Mouse (Mus musculus) intestine, embryonic 16.5 days (tissue): ENCODE results near the gene Cenpf. TPM values are rescaled to one million over a fixed set of nuclear protein-coding genes. Genes with fewer than 3 reads are reported as not detected.
"Not testable (repeated sequence)": the region's sequence is repeated elsewhere in the genome, so short reads cannot be mapped to it uniquely, and the experiment has no call there.

Experiments
- ATAC-seq: fragments of 200-750 bp; cut with Nextera tagmentation; 2 replicates; pipeline ENCODE4 v1.8.0; 2017; ENCODE audit warnings: moderate TSS enrichment, moderate library complexity
- H3K27ac ChIP-seq: fragments of 300-500 bp; sonication (generic); 2 replicates; pipeline ENCODE4 v1.5.1; 2014; ENCODE audit warnings: mild to moderate bottlenecking, low read length
- H3K27me3 ChIP-seq: fragments of 300-500 bp; sonication (generic); replicated peaks from 2 replicates; pipeline ENCODE4 v1.6.1; 2014; ENCODE audit warnings: low read length, control low read depth, mixed read lengths; ENCODE audit not compliant: control insufficient read depth, insufficient read depth
- H3K36me3 ChIP-seq: fragments of 300-500 bp; sonication (generic); 2 replicates; pipeline ENCODE4 v1.6.1; 2014; ENCODE audit warnings: low read length, control low read depth; ENCODE audit not compliant: control insufficient read depth, insufficient read depth
- H3K4me1 ChIP-seq: fragments of 300-500 bp; sonication (generic); 2 replicates; pipeline ENCODE4 v1.6.1; 2014; ENCODE audit warnings: low read length, control low read depth, mixed read lengths; ENCODE audit not compliant: control insufficient read depth, insufficient read depth
- H3K4me2 ChIP-seq: fragments of 300-500 bp; sonication (generic); 2 replicates; pipeline ENCODE4 v1.6.1; 2014; ENCODE audit warnings: low read depth, low read length, control low read depth
- H3K4me3 ChIP-seq: fragments of 300-500 bp; sonication (generic); 2 replicates; pipeline ENCODE4 v1.5.1; 2014; ENCODE audit warnings: mild to moderate bottlenecking, low read length
- H3K9ac ChIP-seq: fragments of 300-500 bp; sonication (generic); 2 replicates; pipeline ENCODE4 v1.6.1; 2014; ENCODE audit warnings: low read depth, low read length
- H3K9me3 ChIP-seq: fragments of 300-500 bp; sonication (generic); 2 replicates; pipeline ENCODE4 v1.6.1; 2016; ENCODE audit warnings: low read length, control low read depth; ENCODE audit not compliant: control insufficient read depth
- WGBS: fragments of 180-500 bp; shearing (Covaris S2); extraction: QIAGEN DNeasy Blood & Tissue Kit; methylation state at CpG from one replicate; pipeline ENCODE4 v1.1.7; 2014; 5-methylcytosine and 5-hydroxymethylcytosine counted together
- polyA plus RNA-seq: library from polyadenylated mRNA; unstranded; fragments of >200 nt; fragmentation: Nextera tagmentation; extraction: Ambion mirVana; gene quantifications from 2 replicates; pipeline ENCODE4 v1.2.1, GENCODE M21; 2015

Gene Cenpf
- polyA plus RNA-seq, 1 experiment from 2014 or later: 54.7 TPM

DNA sequence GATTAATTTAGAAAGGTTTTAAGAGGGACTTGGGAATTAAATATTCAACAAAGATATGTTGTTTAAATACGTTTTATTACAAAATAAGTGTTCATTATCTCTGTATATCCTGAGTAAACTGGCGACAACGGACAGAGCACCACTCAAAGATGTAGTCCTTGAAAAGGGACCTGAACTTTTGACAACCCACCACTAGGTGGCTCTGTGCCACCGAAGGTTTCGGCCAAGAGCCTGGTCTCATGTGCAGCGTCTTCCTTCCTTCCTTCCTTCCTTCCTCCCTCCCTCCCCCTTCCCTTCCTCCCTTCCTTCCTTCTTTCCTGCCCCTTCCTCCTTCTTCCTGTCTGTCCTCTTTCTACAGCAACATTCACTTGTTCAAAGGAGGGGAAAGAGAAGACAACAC is 13.1 kb upstream of the Cenpf start:
- ATAC-seq: peak; percentile 71; the same call in 1 of the 2 replicates
- Histone ChIP-seq H3K4me1 (no peaks in the 10 kb centered on the region), H3K4me2 (no peak overlapping the region), H3K27ac (no peak overlapping the region), H3K9ac (no peak overlapping the region), H3K36me3 (no peaks in the 10 kb centered on the region), H3K9me3 (no peaks in the 10 kb centered on the region), H3K27me3 (no peaks in the 10 kb centered on the region), H3K4me3 (no peak overlapping the region)
- WGBS: 3% methylated on average over 6 of the region's 6 CpGs

DNA sequence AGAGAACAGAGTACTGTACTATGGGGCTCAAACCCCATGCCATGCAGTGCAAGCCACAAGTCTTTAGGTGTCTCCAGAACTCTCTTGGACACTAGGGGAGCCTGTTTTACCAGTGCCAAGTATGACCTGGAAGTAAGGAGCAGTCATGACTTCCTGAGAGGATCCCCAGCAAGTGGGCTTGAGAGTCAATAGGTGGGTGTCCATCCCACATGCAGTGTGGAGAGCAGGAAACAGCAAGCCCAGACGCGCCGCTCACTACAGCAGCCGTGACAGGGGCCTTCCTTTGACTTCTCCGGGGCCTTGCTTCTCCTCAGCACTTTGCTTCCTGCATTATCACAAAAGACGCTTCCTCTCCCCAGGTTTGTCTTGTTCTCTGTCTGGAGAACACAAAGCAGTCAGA is 12.3 kb upstream of the Cenpf start:
- Histone ChIP-seq H3K27me3 (no peaks in the 10 kb centered on the region), H3K4me2 (no peak overlapping the region), H3K36me3 (no peaks in the 10 kb centered on the region), H3K4me1 (no peaks in the 10 kb centered on the region), H3K9ac (no peak overlapping the region), H3K27ac (no peak overlapping the region), H3K4me3 (no peak overlapping the region), H3K9me3 (no peaks in the 10 kb centered on the region)
- ATAC-seq: no peak
- WGBS: 86% methylated on average over 6 of the region's 6 CpGs

GRCm38 (mm10) chr1:189698416-189698815 is 10.5 kb upstream of the Cenpf start:
- WGBS: 58% methylated on average over 4 of the region's 4 CpGs
- ATAC-seq: 0 out of 2 replicates have a peak, but pooled peaks have one; percentile 43
- H3K9ac ChIP-seq: no peak overlapping the region
- H3K4me2 ChIP-seq: no peak overlapping the region
- no peaks in the 10 kb centered on the region for H3K27me3 ChIP-seq
- H3K36me3 ChIP-seq: no peaks in the 10 kb centered on the region
- no peak overlapping the region for H3K4me3 ChIP-seq
- H3K4me1 ChIP-seq: no peaks in the 10 kb centered on the region
- no peaks in the 10 kb centered on the region for H3K9me3 ChIP-seq
- H3K27ac ChIP-seq: no peak overlapping the region

GRCm38 (mm10) chr1:189695321-189695720 is 7.4 kb upstream of the Cenpf start:
- Histone ChIP-seq H3K27me3 (no peaks in the 10 kb centered on the region), H3K27ac (no peak overlapping the region), H3K36me3 (no peaks in the 10 kb centered on the region), H3K4me3 (no peak overlapping the region), H3K4me2 (no peak overlapping the region), H3K9me3 (no peaks in the 10 kb centered on the region), H3K4me1 (no peaks in the 10 kb centered on the region), H3K9ac (no peak overlapping the region)
- ATAC-seq: no peak

- H3K4me3 ChIP-seq: no peak overlapping the region
- no peak overlapping the region for H3K27ac ChIP-seq
- H3K9ac ChIP-seq: no peak overlapping the region
- no peak overlapping the region for H3K4me2 ChIP-seq
- WGBS: 85% methylated on average over 2 of the region's 2 CpGs
- H3K4me1 ChIP-seq: no peaks in the 10 kb centered on the region
- no peaks in the 10 kb centered on the region for H3K9me3 ChIP-seq
- H3K27me3 ChIP-seq: no peaks in the 10 kb centered on the region
- no peak for ATAC-seq
- no peaks in the 10 kb centered on the region for H3K36me3 ChIP-seq
These were observed 6.5 kb upstream of the Cenpf start for GRCm38 (mm10) chr1:189694391-189694790.

DNA sequence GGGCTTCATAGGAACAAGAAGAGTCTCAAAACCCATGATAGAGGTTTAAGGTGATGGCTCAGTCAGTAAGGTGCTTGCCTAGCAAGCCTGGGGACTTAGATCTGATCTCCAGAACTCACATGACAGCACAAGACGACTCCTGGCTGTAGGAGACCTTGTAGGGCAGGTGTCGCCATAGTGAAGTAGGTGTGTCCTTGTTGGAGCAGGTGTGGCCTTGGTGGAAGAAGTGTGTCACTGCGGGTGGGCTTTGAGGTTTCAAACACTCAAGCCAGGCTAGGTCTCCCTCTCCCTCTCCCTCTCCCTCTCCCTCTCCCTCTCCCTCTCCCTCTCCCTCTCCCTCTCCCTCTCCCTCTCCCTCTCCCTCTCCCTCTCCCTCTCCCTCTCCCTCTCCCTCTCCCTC is 4.6 kb upstream of the Cenpf start:
- 39% methylated on average over 3 of the region's 3 CpGs for WGBS

GRCm38 (mm10) chr1:189689050-189689833 is 1.4 kb upstream of the Cenpf start:
- Histone ChIP-seq H3K4me3 (peak overlapping the region; percentile 92), H3K9me3 (no peaks in the 10 kb centered on the region), H3K27me3 (no peaks in the 10 kb centered on the region), H3K36me3 (no peaks in the 10 kb centered on the region; the same call in 1 of the 2 replicates), H3K4me2 (peak overlapping the region; percentile 61), H3K27ac (no peak overlapping the region), H3K9ac (peak overlapping the region; percentile 35; the same call in 1 of the 2 replicates), H3K4me1 (peaks cover 12% of the 10 kb centered on the region; the same call in 1 of the 2 replicates)
- no peak for ATAC-seq
- 34% methylated on average over 4 of the region's 4 CpGs for WGBS

More for the DNA sequence above, 4.6 kb upstream of the Cenpf start:
- not testable (repeated sequence) for H3K27ac ChIP-seq, H3K4me3 ChIP-seq, H3K9ac ChIP-seq, H3K27me3 ChIP-seq, H3K4me1 ChIP-seq, H3K4me2 ChIP-seq, H3K36me3 ChIP-seq, H3K9me3 ChIP-seq, ATAC-seq

GRCm38 (mm10) chr1:189688388-189688750 is 483 bp upstream of the Cenpf start:
- peak overlapping the region; percentile 61 for H3K4me2 ChIP-seq
- 0% methylated on average over 15 of the region's 15 CpGs for WGBS
- no peaks in the 10 kb centered on the region for H3K27me3 ChIP-seq
- ATAC-seq: peak; percentile 0; the same call in 1 of the 2 replicates
- H3K36me3 ChIP-seq: no peaks in the 10 kb centered on the region; the same call in 1 of the 2 replicates
- peak overlapping the region; percentile 92 for H3K4me3 ChIP-seq
- H3K9ac ChIP-seq: peak overlapping the region; percentile 54
- no peaks in the 10 kb centered on the region for H3K9me3 ChIP-seq
- H3K27ac ChIP-seq: no peak overlapping the region
- peaks cover 12% of the 10 kb centered on the region; the same call in 1 of the 2 replicates for H3K4me1 ChIP-seq

DNA sequence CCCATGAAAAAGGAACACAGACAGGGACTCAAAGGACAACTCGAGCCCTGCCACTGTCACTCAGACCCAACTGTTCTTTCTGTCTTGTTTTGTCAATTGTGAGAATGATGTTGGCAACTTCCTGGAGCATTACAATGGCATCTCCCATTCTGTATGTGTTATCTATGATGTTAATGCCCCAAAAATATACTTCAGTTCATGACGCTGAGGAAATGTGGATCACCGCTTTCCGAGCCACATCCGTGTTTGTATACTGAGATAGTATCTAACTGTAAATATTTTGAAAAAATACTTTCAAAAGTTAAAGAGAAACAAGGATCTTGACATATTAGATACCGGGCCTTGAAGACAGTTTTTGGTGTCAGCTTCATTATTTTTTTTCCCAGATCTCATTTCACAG is 1.9 kb downstream of the Cenpf start:
- WGBS: 77% methylated on average over 6 of the region's 6 CpGs
- Histone ChIP-seq H3K36me3 (no peaks in the 10 kb centered on the region; the same call in 1 of the 2 replicates), H3K9me3 (no peaks in the 10 kb centered on the region), H3K4me1 (peaks cover 12% of the 10 kb centered on the region; the same call in 1 of the 2 replicates), H3K4me2 (peak overlapping the region; percentile 44; the same call in 1 of the 2 replicates), H3K27me3 (no peaks in the 10 kb centered on the region), H3K9ac (no peak overlapping the region), H3K27ac (no peak overlapping the region), H3K4me3 (no peak overlapping the region)
- ATAC-seq: no peak
